Mouse (Mus musculus) liver, embryonic 15.5 days (tissue): ENCODE results near the gene Man2b2. TPM values are rescaled to one million over a fixed set of nuclear protein-coding genes. Genes with fewer than 3 reads are reported as not detected.
A peak's percentile ranks its signal among the peaks of the same experiment; 100 is the strongest.

Experiments
- ATAC-seq: fragments of 200-750 bp; cut with Nextera tagmentation; 2 replicates; pipeline ENCODE4 v1.8.0; 2017; ENCODE audit warnings: moderate number of reproducible peaks, mild to moderate bottlenecking, moderate library complexity; ENCODE audit not compliant: insufficient read depth
- H3K27ac ChIP-seq: fragments of 300-500 bp; sonication (generic); replicated peaks from 2 replicates; pipeline ENCODE4 v1.5.1; 2015; ENCODE audit warnings: mild to moderate bottlenecking, inconsistent platforms
- H3K27me3 ChIP-seq: fragments of 300-500 bp; sonication (generic); 2 replicates; pipeline ENCODE4 v1.6.1; 2015; ENCODE audit warnings: mild to moderate bottlenecking, inconsistent platforms
- H3K36me3 ChIP-seq: fragments of 300-500 bp; sonication (generic); replicated peaks from 2 replicates; pipeline ENCODE4 v1.6.1; 2015; ENCODE audit warnings: moderate library complexity, mild to moderate bottlenecking, inconsistent platforms
- H3K4me1 ChIP-seq: fragments of 300-500 bp; sonication (generic); replicated peaks from 2 replicates; pipeline ENCODE4 v1.6.1; 2015; ENCODE audit warnings: inconsistent platforms
- H3K4me2 ChIP-seq: fragments of 300-500 bp; sonication (generic); 2 replicates; pipeline ENCODE4 v1.6.1; 2015; ENCODE audit warnings: moderate library complexity, mild to moderate bottlenecking, inconsistent platforms
- H3K4me3 ChIP-seq: fragments of 300-500 bp; sonication (generic); replicated peaks from 2 replicates; pipeline ENCODE4 v1.5.1; 2015; ENCODE audit warnings: mild to moderate bottlenecking, inconsistent platforms
- H3K9ac ChIP-seq: fragments of 300-500 bp; sonication (generic); 2 replicates; pipeline ENCODE4 v1.6.1; 2015; ENCODE audit warnings: moderate library complexity, mild to moderate bottlenecking, inconsistent platforms
- H3K9me3 ChIP-seq: fragments of 300-500 bp; sonication (generic); replicated peaks from 2 replicates; pipeline ENCODE4 v1.6.1; 2016; ENCODE audit warnings: inconsistent platforms
- WGBS: fragments of 180-500 bp; shearing (Covaris S2); methylation state at CpG from one replicate; pipeline ENCODE4 v1.1.7; 2015; ENCODE audit warnings: mixed read lengths; ENCODE audit not compliant: insufficient replicate concordance; 5-methylcytosine and 5-hydroxymethylcytosine counted together
- polyA plus RNA-seq: library from polyadenylated mRNA; unstranded; fragments of >200 nt; fragmentation: Nextera tagmentation; extraction: Ambion mirVana; gene quantifications from 2 replicates; pipeline ENCODE4 v1.2.1, GENCODE M21; 2015

Man2b2 gene
- polyA plus RNA-seq, 1 experiment from 2014 or later, result 16.1 TPM

GRCm38 (mm10) chr5:36831272-36831671 is 819 bp upstream of the Man2b2 start:
- Histone ChIP-seq H3K36me3 (peaks cover 12% of the 10 kb centered on the region), H3K9me3 (no peaks in the 10 kb centered on the region), H3K4me3 (no peak overlapping the region), H3K4me2 (peak overlapping the region; percentile 92), H3K27ac (no peak overlapping the region), H3K27me3 (no peaks in the 10 kb centered on the region; the same call in 1 of the 2 replicates), H3K4me1 (peaks cover 22% of the 10 kb centered on the region), H3K9ac (no peak overlapping the region)
- ATAC-seq, result no peak
- 51% methylated on average over 7 of the region's 7 CpGs for WGBS

- H3K27ac ChIP-seq, result no peak overlapping the region
- H3K27me3 ChIP-seq, result no peaks in the 10 kb centered on the region; the same call in 1 of the 2 replicates
- peaks cover 28% of the 10 kb centered on the region for H3K36me3 ChIP-seq
- no peak overlapping the region for H3K4me2 ChIP-seq
- 66% methylated on average over 4 of the region's 4 CpGs for WGBS
- H3K9me3 ChIP-seq, result no peaks in the 10 kb centered on the region
- peaks cover 22% of the 10 kb centered on the region for H3K4me1 ChIP-seq
- ATAC-seq, result 0 out of 2 replicates have a peak, but pooled peaks have one; percentile 14
- no peak overlapping the region for H3K4me3 ChIP-seq
- no peak overlapping the region for H3K9ac ChIP-seq
Measured at GRCm38 (mm10) chr5:36829098-36829497, 1.4 kb downstream of the Man2b2 start.

- Histone ChIP-seq H3K27ac (no peak overlapping the region), H3K9me3 (no peaks in the 10 kb centered on the region), H3K9ac (no peak overlapping the region), H3K4me2 (no peak overlapping the region), H3K27me3 (no peaks in the 10 kb centered on the region), H3K4me1 (no peaks in the 10 kb centered on the region), H3K36me3 (peaks cover 62% of the 10 kb centered on the region), H3K4me3 (no peak overlapping the region)
- WGBS, result 86% methylated on average over 4 of the region's 4 CpGs
- ATAC-seq, result no peak
Measured at GRCm38 (mm10) chr5:36822907-36823306, 7.5 kb downstream of the Man2b2 start.

DNA sequence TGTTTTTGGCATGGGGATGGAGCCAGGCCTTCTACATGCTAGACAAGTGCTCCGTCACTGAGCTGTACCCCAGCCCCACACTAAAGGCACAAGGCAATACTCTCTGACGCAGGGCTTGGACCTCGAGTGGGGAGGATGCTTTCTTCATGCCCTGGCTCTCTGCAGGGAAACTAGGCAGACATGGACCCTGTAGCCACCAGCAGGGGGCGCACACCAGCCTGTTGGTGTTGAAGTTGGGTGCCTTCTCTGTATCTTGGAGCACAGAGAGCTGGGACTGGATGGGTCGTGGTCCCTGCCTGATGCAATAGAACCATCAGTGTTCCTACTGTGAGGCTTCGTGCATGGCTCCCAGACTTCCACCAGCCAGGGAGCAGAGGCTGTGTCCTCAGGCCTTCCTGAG is 10.3 kb downstream of the Man2b2 start:
- Histone ChIP-seq H3K4me3 (no peak overlapping the region), H3K27me3 (no peaks in the 10 kb centered on the region), H3K9me3 (no peaks in the 10 kb centered on the region), H3K27ac (no peak overlapping the region), H3K4me1 (no peaks in the 10 kb centered on the region), H3K9ac (no peak overlapping the region), H3K36me3 (peaks cover 52% of the 10 kb centered on the region), H3K4me2 (no peak overlapping the region)
- WGBS, result 37% methylated on average over 6 of the region's 6 CpGs
- ATAC-seq, result no peak

DNA sequence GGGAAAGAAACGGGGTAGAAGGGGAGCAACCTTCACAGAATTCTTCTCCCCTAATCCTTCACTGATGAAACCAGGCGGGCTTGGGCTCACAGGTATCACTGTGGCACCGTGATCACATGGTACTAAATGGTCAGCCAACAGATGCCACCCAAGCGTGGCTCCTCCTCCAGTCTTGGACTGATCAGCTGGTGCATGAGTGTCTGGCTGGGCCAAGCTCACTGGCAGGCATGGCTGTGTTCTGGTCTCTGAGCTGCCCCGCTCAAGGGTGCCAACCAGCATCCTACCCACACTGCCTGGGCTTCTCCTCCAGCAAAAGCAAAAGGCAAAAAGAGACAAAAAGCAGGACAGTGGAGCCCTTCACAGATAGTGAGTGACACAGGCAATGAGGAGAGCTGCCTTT is 10.7 kb downstream of the Man2b2 start:
- no peaks in the 10 kb centered on the region for H3K9me3 ChIP-seq
- H3K9ac ChIP-seq, result no peak overlapping the region
- no peak overlapping the region for H3K4me3 ChIP-seq
- no peaks in the 10 kb centered on the region for H3K27me3 ChIP-seq
- no peak overlapping the region for H3K4me2 ChIP-seq
- WGBS, result 63% methylated on average over 5 of the region's 5 CpGs
- peaks cover 49% of the 10 kb centered on the region for H3K36me3 ChIP-seq
- H3K27ac ChIP-seq, result no peak overlapping the region
- no peak for ATAC-seq
- H3K4me1 ChIP-seq, result no peaks in the 10 kb centered on the region

GRCm38 (mm10) chr5:36817738-36818137 is 12.7 kb downstream of the Man2b2 start:
- no peak overlapping the region for H3K9ac ChIP-seq
- H3K4me2 ChIP-seq, result no peak overlapping the region
- no peaks in the 10 kb centered on the region for H3K4me1 ChIP-seq
- H3K27ac ChIP-seq, result no peak overlapping the region
- peaks cover 37% of the 10 kb centered on the region for H3K36me3 ChIP-seq
- WGBS, result 50% methylated on average over 3 of the region's 3 CpGs
- ATAC-seq, result no peak
- H3K27me3 ChIP-seq, result no peaks in the 10 kb centered on the region
- no peaks in the 10 kb centered on the region for H3K9me3 ChIP-seq
- H3K4me3 ChIP-seq, result no peak overlapping the region

GRCm38 (mm10) chr5:36814554-36814953 is 15.9 kb downstream of the Man2b2 start:
- H3K27me3 ChIP-seq, result no peaks in the 10 kb centered on the region
- no peak for ATAC-seq
- H3K9ac ChIP-seq, result no peak overlapping the region
- no peak overlapping the region for H3K4me3 ChIP-seq
- WGBS, result 47% methylated on average over 6 of the region's 6 CpGs
- H3K9me3 ChIP-seq, result no peaks in the 10 kb centered on the region
- no peak overlapping the region for H3K4me2 ChIP-seq
- no peaks in the 10 kb centered on the region for H3K4me1 ChIP-seq
- H3K27ac ChIP-seq, result no peak overlapping the region
- peaks cover 26% of the 10 kb centered on the region; the same call in 1 of the 2 replicates for H3K36me3 ChIP-seq

DNA sequence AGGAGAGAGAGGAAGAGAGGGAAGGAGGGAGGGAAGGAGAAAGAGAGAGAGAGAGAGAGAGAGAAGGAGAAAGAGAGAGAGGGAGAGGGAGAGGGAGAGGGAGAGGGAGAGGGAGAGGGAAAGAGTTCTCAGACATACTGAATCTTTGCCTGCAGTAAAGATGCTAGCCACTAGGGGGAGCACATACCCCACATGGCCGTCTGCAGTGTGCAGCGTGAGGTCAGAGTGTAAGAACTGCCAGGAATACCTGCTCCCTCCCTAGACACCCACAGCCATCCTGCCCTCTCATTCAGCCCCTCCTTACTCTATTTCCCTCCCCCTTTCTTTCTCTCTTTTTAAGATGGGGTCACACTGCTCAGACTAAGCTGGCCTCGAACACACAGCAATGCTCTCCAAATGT is 19.0 kb downstream of the Man2b2 start:
- Histone ChIP-seq H3K36me3 (peaks cover 14% of the 10 kb centered on the region; the same call in 1 of the 2 replicates), H3K27ac (no peak overlapping the region), H3K4me3 (no peak overlapping the region), H3K4me1 (no peaks in the 10 kb centered on the region), H3K9ac (no peak overlapping the region), H3K9me3 (no peaks in the 10 kb centered on the region), H3K4me2 (no peak overlapping the region), H3K27me3 (no peaks in the 10 kb centered on the region)
- ATAC-seq, result 0 out of 2 replicates have a peak, but pooled peaks have one; percentile 14
- 28% methylated on average over 3 of the region's 3 CpGs for WGBS

- Histone ChIP-seq H3K9me3 (no peaks in the 10 kb centered on the region), H3K27me3 (no peaks in the 10 kb centered on the region), H3K4me3 (no peak overlapping the region), H3K27ac (no peak overlapping the region), H3K4me1 (no peaks in the 10 kb centered on the region), H3K36me3 (peaks cover 12% of the 10 kb centered on the region; the same call in 1 of the 2 replicates), H3K4me2 (no peak overlapping the region), H3K9ac (no peak overlapping the region)
- 58% methylated on average over 3 of the region's 3 CpGs for WGBS
- peak; percentile 10; the same call in 1 of the 2 replicates for ATAC-seq
Measured at GRCm38 (mm10) chr5:36810634-36811033, 19.8 kb downstream of the Man2b2 start.

GRCm38 (mm10) chr5:36809123-36809522 is 21.3 kb downstream of the Man2b2 start:
- Histone ChIP-seq H3K27ac (no peak overlapping the region), H3K9ac (no peak overlapping the region), H3K4me1 (no peaks in the 10 kb centered on the region), H3K9me3 (no peaks in the 10 kb centered on the region), H3K27me3 (no peaks in the 10 kb centered on the region), H3K4me3 (no peak overlapping the region), H3K4me2 (no peak overlapping the region), H3K36me3 (peaks cover 10% of the 10 kb centered on the region; the same call in 1 of the 2 replicates)
- 72% methylated on average over 7 of the region's 7 CpGs for WGBS
- ATAC-seq, result no peak

DNA sequence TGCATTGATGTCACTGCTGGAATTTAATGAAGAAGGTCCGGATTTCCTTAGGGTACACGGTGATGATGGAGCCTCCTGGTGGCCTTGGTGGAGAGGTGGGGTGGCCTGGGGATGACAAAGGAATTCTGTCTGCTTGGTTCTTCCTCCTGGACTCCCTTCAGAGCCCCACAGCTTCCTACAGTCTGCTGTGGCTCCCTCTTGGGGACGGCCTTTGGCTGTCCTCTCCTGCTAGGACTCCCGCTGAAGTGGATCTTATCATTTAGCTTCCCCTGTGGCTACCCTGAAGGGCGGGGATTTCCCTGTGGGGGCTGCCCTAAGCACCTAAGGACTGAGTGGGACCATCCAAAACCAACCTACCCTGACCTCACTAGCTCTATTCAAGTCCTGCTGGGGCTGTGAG is 23.3 kb downstream of the Man2b2 start:
- H3K27me3 ChIP-seq, result peaks cover 4% of the 10 kb centered on the region; the same call in 1 of the 2 replicates
- H3K36me3 ChIP-seq, result no peaks in the 10 kb centered on the region; the same call in 1 of the 2 replicates
- no peak for ATAC-seq
- H3K4me3 ChIP-seq, result no peak overlapping the region
- no peaks in the 10 kb centered on the region for H3K9me3 ChIP-seq
- no peak overlapping the region for H3K4me2 ChIP-seq
- WGBS, result 18% methylated on average over 5 of the region's 5 CpGs
- no peak overlapping the region for H3K27ac ChIP-seq
- H3K9ac ChIP-seq, result no peak overlapping the region
- H3K4me1 ChIP-seq, result no peaks in the 10 kb centered on the region

DNA sequence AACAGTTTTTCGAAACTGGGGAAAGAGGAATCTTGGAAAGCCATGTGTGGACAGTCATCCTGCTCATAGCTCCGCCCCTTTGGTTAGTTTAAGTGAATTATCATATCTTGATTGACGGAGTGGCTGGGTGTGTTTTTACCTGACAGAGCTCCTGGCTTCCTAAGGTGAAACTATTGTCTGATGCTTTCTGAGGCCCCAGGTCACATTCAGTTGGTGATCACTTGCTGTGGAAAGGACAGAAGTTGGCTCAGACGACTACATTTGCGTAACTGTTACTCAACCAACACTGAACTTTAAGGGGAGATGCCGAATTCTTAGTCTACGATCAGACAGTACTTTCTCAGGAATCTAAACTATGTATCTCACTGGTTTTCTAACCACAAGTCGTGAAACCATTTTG is 33.2 kb downstream of the Man2b2 start:
- peak overlapping the region; percentile 39; the same call in 1 of the 2 replicates for H3K9ac ChIP-seq
- peak overlapping the region; percentile 78 for H3K4me2 ChIP-seq
- WGBS, result 50% methylated on average over 8 of the region's 8 CpGs
- no peak for ATAC-seq
- H3K27me3 ChIP-seq, result peaks cover 25% of the 10 kb centered on the region
- peak overlapping the region; percentile 83 for H3K4me3 ChIP-seq
- peaks cover 18% of the 10 kb centered on the region for H3K36me3 ChIP-seq
- peak overlapping the region; percentile 95 for H3K27ac ChIP-seq
- no peaks in the 10 kb centered on the region for H3K9me3 ChIP-seq
- peaks cover 22% of the 10 kb centered on the region for H3K4me1 ChIP-seq
